Mouse (Mus musculus): ENCODE results near the gene Hipk2.

The Hipk2 gene

DNA sequence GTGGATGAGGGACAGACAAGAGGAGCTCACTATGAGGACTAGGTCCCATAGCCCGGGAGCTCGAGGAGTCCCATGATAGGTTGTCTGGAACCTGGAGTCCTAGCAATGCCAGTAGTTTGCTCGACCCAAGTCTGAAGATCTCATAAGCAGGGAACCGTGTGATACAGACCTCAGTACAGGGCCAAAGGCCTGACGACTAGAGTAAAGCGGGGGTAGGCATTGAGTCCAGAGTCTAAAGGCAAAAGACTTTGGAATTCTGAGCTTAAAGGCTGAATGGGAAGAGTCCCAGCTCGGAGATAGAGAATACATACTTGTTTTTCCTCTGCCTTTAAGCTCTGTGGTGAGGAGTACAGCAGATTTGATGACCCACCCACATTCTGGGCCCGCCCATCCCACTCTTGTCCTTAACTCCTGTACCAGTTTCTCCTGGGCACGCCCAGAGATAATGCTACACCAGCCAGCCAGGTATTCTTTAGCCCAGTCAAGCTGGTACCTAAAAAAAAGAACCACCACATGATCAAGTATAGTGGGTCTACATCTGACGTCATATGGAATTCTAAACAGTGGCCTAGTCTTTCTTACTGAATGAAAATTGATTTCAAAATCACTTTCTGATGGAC lies 27.0 kb upstream of the Hipk2 start:
- no peak for DNase-seq (ENCODE audit: low spot score)

DNA sequence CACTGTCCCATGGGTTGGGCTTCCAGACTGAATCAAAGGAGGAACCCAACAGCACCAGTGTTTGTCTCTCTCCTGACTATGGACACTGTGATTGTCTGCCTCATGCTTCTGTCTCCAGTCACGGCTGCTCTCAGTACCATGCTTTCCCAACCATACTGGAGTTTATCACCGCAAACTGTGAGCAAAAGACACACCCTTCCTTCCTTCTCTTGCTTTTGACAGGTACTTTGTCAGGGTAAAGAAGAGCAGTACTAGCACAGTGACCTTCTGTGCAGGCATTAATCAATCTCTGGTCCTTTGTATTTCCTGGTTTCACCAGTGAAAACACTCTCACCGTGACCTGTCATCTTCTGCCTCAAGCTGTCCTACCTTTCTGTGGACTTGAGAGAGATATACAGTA lies 25.7 kb upstream of the Hipk2 start:
- no peak for DNase-seq (ENCODE audit: low spot score)

DNA sequence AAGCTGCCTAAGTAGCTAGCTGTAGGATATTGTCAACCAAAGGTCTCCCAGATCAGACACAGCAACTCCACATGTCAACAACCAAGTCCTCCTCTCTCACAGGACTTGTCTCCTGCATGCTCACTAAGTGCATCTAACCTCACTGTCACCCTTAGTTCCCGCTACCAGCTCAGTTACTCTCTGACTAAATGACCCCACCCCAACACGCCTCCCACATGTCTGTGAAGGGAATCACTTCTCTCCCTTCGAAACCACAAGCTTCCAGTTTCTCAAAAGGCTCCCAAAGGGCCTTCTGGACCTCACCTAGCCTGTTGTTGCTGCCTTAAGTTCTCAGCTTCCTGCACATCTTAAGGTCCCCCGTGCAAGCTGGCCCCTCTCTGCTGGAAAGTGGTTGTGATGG lies 25.2 kb upstream of the Hipk2 start:
- DNase-seq (ENCODE audit: low spot score) = no peak

DNA sequence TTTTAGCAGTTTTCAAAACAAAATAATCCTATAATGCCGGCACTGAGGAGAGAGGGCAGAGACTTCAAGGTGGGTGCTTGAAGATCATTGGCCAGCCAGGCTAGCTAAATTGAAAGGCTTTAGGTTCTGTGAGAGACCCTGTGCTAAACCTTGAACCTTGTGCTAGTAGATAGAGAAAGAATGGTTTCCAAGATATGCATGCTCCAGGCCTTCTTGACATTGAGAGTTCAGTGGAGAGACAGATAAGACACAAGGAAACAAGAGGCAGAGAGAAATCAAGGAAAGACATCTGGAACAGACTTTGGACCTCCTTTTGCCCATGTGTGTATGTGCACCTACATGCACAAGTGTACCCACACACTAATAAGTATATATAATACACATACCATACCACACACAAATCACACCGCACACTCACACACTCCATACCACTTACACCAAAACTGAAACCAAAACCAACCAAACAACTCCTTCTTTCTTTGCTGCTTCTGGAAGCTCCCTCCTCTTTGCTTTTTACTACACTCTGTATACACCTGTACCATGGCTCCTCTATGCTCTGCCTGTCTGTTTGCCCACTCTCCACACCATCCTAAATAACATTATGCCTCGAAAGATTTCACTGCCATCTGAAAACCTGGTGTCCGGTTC lies 24.6 kb upstream of the Hipk2 start:
- no peak for DNase-seq (ENCODE audit: low spot score)

DNA sequence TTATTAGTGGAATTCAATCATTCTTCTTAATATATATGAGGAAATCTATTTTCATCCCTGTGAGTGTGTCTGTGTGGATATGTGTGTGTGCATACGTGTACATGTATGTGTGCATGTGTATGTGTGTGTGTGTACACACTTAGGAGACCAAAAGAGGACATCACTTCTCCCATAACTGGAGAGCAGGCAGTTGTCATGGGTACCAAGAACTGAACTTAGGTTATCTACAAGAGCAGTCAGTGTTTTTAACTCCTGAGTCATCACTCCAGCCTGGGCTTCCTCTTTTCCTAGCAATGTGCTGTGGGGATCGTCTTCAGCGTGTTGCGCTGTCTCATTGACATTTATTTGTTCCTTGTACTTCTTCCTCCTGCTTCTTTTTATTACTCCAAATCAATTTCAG lies 24.1 kb upstream of the Hipk2 start:
- DNase-seq (ENCODE audit: low spot score) = no peak

DNA sequence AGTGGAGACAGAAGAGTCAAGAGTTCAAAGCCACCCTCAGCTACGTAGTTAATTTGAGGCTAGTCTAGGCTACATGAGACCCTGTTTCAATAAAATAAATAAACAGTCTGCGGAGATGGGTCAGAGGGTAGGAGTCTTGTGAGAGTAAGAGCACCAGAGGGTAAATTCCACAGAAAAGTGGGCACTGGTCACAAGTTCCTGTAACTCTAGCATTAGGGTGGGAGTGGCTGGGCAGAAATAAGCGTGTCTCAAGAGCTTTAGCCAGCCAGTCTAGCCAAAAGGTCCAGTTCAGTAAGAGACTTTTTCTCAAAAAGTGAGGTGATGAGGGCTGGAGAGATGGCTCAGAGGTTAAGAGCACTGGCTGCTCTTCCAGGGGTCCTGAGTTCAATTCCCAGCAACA lies 17.6 kb upstream of the Hipk2 start:
- DNase-seq (ENCODE audit: low spot score) = no peak

DNA sequence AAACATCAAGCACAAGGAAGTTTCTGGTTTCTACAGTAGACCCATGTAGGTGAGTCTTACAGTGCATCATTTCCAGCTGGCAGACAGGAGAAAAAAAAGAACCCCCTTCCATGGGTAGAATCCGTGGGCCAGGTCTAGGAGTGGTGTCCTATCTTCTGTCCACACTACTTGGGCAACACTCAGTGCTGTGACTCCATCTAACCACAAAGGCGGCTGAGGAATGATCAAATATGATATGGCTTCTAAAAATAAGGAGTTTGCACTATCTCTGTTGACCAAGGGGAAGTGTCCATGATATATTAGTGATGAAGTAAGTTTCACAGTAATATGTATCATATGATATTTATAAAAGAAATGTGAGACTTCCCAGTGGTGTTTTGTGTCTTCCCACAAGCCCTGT lies 16.1 kb upstream of the Hipk2 start:
- no peak for DNase-seq (ENCODE audit: low spot score)

DNA sequence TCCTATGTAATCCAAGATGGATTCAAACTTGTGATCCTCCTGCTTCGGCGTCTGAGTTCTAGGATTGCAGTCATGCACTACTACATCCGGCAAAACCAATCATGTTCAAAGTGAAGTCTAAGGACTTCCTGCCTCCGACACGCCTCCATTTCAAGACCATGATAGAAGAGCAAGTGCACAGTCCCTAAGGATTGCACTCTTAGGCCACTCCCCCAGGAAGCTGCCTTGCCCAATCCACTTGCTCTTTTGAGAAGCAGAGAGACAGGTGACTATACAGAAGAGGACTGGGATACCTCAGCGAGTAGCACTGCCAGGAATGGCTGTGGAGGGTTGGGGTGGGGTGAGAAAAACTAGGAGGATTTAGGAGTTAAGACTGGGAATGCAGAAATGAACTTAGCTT lies 13.2 kb upstream of the Hipk2 start:
- DNase-seq (ENCODE audit: low spot score) = no peak

DNA sequence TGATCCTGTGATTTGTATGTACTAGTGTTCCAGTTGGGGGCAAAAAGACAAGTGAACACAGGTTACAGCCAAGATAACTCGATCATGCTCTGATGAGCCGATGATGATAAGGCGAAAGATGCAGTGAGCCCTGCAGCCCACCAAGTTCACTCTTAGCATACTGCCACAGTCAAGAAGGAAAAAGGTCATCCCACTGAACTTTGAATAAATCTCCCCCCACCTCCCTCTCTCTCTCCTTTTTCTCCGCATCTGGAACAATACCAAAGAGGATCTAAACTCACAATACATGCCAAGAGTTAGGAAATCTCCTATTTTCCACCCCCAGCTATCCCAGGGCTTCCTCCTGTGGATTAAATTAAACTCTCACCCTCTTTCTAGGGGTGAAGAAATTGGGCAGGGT lies 11.5 kb upstream of the Hipk2 start:
- no peak for DNase-seq (ENCODE audit: low spot score)

DNA sequence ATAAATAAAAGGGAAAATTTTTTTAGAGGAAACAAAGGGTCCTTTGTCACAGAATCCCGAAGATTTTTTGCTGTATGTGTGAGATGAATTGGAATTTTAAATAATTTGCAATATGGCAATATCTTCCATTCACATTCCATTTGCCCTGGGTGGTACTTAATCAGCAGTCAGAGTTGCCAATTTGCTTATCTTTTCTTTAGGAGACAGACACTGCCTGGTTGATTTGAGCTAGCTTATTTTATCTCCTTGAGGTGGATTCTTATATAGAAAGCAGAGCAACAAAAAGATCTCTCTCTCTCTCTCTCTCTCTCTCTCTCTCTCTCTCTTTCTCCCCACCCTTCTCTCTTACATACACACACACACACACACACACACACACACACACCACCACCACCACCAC lies 9.2 kb upstream of the Hipk2 start:
- DNase-seq (ENCODE audit: low spot score) = no peak

DNA sequence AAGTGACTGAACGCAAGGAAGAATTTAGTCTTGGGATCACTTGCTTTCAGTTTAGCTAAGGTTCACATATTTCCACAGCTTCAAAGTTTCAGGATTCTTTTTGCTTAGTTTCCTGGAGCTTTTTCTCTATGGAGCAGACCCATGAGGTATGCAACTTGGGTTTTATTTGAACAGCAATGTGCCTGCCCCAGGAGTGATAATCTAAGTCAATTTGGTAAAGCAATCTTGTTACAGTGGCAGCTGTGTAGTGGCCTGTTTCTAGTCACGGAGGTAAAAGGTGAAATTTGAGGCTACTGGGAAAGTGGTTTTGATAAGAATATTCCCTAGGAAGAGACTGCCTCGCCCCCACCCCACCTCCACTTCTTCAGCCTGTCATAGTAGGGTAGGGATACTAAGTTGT lies 8.5 kb upstream of the Hipk2 start:
- no peak for DNase-seq (ENCODE audit: low spot score)

DNA sequence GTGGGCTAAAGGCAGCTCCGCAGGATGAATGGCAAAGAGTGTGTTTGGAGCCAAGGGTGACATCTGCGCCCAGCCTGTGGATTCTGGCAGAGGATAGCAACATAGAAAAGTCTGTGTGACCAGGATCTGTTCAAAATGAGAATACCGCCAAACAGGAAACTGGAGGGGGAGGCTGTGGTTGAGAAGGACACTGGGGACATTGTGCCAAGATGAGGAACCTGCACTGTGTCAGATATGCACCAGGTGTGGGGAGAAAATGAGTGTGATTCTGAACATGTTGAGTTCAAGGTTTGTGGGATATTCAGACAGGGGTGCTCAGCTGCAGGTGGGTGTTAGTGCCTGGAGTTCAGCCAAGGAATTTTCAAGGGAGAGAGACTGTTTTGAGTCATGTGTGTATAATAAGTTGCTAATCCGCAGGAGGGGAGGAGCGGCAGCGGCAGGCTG lies 6.8 kb upstream of the Hipk2 start:
- DNase-seq (ENCODE audit: low spot score) = no peak

DNA sequence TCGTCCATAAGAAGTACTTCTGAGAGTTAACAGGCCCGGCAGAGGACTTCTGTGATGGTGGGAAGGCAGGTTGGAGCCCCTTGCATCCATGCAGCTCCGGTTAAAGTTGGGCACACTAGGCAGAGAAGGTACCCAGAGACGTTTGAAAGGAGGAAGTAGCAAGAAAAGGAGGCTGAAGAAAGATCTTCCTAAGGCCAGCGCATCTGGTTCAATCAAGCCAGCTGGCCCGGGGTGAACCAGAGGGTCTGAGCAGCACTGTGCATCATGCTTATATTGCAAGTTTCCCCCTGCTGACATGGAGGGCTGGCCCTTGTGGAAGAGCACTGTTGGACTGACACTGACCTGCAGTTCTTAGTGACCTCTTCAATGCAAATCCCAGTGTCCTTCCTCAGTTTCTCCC lies 6.0 kb upstream of the Hipk2 start:
- DNase-seq (ENCODE audit: low spot score) = no peak

DNA sequence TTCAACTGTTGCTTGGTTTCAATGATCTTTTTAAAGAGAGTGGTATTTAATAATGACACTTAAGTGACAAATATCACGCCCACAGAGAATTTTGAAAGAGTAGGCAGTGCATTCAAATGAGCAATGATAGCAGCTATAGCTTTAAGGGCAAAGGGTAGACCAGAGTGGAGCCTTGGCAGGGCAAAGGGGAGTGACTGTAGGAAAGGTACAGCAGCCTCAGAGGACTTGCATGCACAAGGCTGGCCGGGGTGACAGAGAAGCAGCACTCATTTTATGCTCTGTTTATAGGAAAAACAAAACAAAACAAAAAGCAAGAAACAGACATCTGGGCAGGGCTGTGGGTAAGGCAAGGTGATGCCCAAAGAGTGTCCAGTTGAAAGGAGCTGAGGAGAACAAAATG lies 5.5 kb upstream of the Hipk2 start:
- DNase-seq (ENCODE audit: low spot score) = no peak

DNA sequence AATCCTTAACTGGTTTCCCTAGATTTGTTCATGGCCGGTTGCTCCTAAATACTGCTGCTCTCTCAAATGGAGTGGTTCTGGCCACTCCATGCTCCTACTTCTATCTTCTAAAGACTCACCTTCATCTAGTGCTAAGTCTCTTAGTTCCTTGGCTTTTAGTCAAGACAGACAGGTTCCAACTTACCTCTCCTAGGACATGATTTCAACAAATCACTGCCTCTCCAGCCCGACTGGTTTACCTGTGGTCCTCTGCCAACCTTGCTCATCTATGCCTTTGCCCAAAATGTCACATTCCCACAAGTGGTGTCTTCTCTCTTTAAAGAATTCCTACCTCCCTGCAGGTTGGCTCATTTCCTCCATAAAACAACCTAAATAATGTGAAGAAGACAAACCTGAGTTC lies 1.7 kb upstream of the Hipk2 start:
- no peak for DNase-seq (ENCODE audit: low spot score)

DNA sequence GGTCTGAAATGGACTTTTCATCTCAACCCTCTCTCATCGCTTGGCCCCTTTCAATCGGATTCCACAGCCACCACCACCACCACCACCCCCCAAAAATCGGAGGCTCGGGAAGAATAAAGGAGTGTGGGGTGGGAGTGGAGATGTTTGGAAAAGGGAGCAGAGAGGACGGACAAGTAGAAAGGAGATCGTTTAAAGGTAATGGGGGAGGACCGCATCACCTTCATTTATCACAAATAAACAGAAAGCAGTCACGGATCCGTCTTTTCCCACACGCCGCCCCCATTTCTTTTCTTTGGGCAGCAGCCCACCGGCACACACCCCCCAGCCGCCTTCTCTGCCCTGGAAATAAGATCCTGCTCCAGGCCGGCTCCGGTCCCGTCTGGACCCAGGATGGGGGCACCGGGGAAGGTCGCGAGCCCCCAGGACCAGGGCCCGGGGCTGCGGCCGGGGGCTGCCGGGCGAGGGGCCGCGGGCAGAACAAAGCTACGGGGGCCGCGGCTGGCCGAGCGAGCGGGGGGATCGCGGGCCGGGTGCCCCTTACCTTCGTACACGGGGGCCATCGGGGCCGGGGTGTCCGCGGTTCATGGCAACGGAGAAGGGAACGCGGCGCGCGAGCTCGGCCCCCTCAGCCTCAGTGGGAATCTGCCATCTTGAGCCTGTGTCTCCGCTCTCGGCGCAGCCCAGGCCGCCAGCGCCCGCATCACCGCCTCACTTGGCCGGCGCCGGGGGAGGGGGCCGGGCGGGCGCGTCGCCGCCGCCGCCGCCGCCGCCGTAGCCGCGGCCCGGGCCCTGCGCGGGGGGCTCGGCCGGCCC lies 501 bp downstream of the Hipk2 start, which contains the start of gene Tbxas1:
Tbxas1 (plus strand) TSS at position 147 of the 813 bp plus-strand sequence.
- DNase-seq (ENCODE audit: low spot score) = peak; percentile 43

DNA sequence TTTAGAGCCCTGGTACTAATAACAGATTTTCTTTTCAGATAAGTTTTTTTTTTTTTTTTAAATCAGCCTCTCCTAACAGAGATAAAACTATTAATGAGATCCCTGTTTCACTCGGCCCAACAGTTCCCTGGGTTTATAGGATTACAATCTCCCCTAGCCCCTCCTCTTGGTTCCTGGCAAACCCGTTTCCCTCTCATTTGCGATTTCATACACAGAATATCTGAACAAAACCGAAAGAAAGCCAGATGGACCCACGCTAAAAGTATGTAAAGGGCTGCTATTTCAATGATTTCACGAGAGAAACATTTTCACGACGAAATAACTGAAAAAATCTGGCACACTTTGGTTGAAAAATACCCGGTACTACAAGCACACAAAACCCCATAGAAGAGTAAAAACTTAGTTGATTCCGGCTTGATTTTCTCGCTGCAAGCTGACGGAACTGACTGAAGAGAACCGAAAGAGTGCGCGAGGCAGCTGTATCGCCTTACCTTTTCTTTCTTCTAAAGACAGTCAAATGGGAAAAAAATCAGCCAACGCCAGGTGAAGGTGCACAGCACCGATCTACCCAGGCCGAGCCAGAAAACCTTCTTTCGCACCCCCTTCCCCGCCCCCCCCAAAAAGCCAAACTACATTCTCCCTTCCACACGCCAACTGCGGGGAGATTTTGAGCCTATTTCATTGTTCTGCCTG lies 1.3 kb downstream of the Hipk2 start:
- DNase-seq (ENCODE audit: low spot score) = no peak

DNA sequence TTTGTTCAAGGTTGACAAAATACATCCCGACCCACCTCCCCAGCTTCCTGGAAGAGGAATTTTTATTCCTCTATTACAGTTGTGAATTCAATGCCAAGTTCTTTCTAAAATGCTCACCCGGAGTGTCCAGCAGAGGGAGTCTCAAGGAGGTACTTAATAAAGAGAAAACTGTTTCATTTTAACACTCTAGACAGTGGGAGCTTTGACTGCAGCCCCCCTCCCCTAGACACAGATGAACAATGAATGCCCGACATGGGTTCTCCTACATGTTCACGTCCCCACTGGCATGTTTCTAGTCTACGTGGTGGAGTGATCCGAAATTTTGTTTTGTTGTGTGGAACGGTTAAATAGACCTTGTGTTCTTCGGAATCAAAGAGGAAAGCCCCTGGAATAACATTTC lies 1.9 kb downstream of the Hipk2 start:
- DNase-seq (ENCODE audit: low spot score) = peak; percentile 67

DNA sequence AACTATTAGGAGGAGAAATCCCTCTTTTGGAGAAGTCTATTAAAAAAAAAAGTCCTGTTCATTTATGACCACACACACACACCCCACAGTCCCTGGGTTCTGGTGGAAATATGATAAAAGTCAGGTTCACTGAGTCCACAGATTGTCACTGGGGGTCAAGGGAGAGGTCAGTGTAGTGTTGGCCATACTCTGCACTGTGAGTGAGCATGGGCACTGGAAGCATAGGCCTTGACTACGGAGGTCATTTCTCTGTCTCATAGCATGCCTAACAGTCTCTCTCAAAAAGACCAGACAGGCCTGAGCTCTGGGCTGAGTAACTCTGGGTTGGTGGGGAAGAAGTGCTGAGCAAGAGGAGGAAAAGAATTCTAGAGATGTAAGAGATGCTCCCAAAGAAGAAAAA lies 2.6 kb downstream of the Hipk2 start:
- no peak for DNase-seq (ENCODE audit: low spot score)

DNA sequence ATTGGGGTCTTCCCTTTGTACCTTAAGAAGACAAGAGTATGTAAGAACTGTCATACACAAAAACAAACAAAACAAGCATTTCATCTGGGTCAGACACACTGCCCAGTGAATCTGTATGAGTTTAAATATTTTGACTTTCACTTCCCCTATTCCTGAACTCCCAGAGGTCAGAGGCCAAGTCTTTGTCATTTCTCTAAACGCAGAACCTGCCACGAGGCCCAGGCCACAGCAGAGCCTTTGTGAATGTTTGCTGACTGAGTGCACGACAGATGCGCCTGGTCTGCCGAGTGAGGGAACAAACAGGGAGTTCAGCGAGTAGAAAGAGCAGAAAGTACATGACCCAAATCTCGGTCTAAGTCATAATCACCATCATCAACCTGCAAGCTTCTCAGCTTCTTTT lies 4.9 kb downstream of the Hipk2 start:
- DNase-seq (ENCODE audit: low spot score) = no peak

DNA sequence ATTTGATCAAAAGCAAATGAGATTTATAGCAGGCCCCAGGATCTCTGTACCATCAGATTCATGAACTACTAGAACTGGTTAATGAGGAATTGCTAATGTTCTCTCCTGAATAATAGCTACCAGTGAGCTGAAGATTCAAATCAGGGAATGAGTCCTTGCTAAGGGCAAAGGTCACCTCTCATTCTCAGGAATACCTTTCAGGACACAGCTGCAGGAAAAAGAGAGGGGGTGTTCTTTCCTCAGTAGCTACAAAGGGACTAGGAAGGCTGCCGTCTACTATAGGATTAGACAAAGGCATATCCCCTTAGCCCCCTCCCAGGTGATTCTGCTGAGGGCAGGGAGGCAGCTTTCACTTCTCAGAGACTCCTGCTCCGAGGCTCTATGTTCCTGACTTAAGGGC lies 5.9 kb downstream of the Hipk2 start:
- no peak for DNase-seq (ENCODE audit: low spot score)

DNA sequence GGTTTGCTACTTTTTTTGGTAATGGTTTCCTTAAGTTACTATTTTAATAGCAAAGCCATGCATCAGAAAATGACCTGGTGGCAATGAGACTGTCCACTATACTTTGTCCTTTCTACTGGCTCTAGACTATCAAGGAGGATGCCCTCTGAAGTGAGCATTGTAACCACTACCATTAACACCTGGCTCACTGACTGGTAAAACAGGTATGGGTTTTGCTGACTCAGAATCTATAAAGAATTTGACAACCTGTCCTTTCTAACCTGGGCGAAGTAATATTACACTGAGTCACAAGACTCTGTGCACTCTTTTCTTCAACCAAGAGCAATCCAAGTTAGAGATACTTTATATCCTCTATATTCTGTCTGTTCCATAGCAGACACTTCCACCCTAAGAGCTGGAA lies 7.0 kb downstream of the Hipk2 start:
- DNase-seq (ENCODE audit: low spot score) = no peak

DNA sequence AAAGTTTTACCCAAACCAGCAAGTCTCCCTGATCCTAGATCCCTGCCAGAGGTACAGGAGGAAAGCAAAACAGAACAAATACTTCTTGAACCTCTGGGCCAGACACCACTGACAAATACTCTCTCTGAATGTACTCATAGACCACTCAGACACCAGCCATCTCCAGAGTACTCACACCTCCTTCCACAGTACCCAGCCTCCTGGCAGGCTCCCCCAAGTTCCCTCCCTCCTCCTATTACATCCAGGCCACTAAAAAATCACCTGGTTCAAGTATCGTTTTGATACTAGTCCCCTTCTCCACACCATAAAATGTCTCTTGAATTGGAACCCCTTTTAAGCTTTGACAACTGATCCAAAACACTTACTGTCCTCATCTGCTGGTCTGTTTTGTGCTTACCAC lies 8.7 kb downstream of the Hipk2 start:
- no peak for DNase-seq (ENCODE audit: low spot score)

All from urinary bladder, postnatal 14 days (tissue).